Mouse (Mus musculus) liver, embryonic 14.5 days (tissue): Measurements from ENCODE around the gene Rab3gap1.

Experiments
- CTCF ChIP-seq: IDR thresholded peaks from 2 replicates; pipeline ENCODE4 v1.5.1; 2016; ENCODE audit warnings: antibody characterized with exemption, low read depth, control low read depth
- EP300 ChIP-seq: IDR thresholded peaks from 2 replicates; pipeline ENCODE4 v1.6.1; 2016; ENCODE audit warnings: antibody characterized with exemption, low read depth

DNA sequence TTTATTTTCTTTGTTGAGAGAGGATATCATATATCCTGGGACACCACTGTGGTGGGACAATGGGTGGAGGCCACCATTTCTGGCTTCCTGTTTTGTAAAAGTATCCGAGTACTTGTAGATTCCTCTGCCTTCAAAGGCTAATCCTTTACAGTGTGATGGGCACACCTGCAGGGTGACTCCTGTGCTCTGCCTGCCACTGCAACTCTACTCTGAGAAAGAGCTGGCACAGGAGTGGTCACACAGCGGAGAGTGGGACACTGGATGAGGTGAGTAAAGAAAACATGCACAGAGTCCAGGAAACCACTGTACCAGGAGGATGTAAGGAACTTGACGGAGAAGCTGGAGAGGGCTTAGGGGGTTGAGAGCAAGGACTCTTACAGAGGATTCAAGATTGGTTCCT is 113.7 kb downstream of the Rab3gap1 start:
- TF ChIP-seq EP300 (no peak), CTCF (no peak)
